Mouse (Mus musculus): ENCODE measurements around the gene Rrh.

Gene Rrh

DNA sequence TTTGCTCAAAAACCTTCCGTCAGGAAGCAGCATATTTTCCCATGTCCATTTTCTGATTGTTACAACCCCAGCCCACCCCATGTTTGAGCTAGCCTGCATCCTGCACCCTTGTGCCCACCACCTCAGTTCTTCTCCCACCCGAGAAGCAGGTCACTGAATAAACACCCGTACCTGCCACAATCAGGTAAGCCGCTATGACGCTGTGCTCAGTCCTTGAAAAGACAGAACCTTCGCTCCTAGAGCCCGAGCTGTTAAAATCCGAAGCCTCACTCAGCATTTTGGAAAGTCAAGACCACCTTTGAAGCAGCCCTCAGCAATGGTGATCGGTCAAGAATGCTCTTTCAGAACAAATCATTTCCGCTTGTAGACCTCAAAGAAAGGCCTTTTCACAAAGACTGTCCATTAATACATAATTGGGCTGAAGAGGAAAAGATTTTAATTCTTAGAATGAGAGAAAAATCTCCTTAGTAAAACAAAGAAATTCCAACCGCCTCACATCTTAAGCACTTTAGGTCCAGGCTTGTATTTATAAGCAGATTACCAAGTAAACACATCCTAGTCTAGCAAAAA lies at the start of gene Rrh:
Gene Rrh, minus strand, starts transcription at position 382 of the 570 bp plus-strand sequence.
- in situ Hi-C loops (cut with MboI, MseI) = no loop called here

DNA sequence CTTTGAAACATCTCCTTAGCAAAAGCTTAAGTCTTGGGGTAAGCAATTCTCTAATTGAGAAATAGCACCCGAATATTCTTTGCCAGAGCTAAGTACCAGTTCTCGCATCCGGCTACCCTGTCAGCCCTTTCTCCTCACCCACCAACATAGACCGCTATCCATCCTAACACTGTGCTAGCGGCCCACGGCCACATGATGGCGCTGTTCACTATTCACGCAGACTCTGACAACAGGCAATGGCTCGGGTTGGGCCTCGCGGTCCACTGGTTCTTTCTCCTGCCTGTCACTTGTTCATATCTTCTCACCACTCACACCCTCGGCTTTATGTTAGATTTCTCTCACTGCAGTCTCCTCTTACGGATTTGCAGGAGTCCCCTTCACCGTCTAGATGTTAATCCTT lies 41.3 kb upstream of the Rrh start:
- in situ Hi-C loops (cut with MboI, MseI) = no loop called here

DNA sequence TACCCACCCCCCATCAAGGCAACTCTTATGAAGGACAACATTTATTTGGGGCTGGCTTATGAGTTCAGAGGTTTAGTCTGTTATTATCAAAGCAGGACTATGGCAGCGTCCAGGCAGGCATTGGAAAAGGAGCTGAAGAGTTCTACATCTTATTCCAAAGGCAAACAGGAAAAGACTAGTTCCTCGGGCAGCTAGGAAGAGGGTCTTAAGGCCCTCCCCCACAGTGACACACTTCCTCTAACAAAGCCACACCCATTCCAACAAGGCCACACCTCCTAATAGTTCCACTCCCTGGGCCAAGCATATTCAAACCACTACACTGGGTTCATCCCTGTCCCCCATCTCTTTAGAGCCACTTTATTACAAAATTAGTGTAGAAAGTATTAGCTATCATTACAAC lies 40.2 kb upstream of the Rrh start:
- in situ Hi-C loops (cut with MboI, MseI) = no loop called here

DNA sequence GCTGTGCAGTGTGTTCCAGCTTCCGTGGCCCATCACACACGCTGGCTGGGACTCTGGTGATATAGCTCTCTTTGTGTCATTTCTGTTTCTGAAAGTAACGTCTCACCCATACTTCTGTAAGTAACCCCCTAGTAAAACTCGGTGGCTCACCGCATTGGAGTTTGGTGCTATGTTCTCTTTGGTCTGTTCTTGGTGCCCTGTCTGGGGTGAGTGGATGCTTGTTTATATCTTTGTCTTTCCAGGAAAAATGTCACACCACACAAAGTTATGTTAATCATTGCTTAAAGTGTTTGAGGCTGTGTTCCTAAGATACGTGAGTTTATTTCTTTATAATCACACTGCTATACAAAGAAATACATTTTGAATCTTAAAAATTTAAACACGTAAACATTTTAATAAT lies 24.5 kb upstream of the Rrh start:
- in situ Hi-C loops (cut with MboI, MseI) = no loop called here

DNA sequence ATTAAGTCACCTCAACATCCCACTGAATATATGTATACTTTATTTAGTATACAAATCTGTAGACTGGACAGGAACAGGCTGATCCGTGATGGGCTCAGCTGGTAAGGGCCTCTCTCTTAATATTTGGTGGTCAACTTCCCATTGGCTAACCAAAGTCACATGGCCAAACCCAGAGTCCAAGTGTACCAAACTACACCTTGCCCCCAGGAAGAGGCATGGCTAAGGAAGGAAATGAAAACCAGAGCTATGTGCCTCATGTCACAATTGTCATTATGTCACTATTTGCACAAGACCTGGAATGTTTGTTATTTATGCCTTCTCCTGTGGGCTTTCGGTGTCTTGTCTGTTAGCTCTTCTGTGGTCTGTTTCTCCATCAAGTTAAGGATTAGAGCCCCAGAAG lies 23.5 kb upstream of the Rrh start:
- in situ Hi-C loops (cut with MboI, MseI) = no loop called here

DNA sequence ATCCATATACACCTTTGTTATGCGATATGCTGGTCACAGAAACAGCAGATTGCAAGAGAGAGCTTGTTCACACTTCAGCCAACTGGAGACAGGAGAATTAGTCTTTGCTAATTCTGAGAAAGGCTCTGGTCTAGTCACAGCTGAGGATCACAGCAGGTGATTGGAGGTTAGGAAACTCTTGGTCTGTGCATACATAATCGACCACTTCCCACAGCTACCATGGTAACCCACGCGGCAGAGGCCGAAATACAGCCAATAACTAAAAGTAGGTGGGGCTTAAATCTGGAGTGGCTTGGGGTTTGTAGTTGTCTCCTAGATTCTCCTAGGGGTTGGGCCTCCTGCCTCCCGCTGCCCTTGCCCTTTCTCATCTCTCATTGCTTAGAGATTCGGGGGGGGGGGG lies 15.6 kb upstream of the Rrh start:
- in situ Hi-C loops (cut with MboI, MseI) = no loop called here

DNA sequence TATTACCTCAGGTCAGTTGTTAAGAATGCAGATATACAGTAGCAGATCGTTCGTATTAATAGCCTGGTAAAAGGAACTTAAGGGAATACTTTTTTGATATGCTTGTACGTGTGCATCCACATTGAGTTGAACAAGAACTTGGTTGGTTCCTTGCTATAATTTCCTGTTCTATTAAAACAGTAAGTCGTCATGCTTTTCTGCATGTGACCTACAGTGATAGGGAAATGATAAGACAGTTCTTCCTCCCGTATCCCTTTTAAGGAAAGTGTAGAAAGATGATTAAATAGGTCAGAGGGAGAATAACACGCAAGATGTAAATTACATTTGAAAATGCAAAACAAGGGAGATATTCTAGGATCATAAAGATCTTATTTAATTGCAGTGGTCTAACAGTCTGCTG lies 14.6 kb upstream of the Rrh start:
- in situ Hi-C loops (cut with MboI, MseI) = no loop called here

DNA sequence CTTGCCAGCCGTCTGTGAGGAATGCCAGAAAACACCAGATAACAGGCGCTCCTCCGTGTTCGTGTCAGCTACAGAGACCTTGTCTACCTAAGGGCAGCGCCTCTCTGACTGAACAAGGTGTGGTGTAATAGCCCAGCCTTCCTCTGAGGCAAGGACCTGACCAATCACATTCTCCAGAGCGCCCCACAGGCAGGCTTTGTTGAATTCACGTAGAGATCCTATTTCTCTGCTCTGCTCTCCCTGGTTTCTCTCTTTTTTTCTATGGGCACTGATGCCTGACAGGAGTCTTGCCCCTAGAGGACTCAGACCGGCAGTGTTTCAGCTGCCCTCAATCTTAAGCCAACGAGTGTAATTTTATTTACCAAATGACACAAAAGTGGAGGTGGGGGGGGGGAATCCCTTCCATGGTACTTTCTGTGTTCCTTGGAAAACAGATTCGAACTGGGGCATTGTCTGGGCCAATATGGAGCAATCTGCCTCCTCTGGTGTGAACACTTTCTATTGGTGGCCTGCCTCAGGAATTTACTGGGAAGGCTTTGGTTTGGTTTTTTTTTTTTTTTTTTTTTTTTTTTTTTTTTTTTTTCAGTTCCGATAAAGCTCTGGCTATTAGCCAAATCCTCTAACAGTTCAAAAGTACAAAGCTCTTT lies 13.8 kb upstream of the Rrh start:
- in situ Hi-C loops (cut with MboI, MseI) = no loop called here

DNA sequence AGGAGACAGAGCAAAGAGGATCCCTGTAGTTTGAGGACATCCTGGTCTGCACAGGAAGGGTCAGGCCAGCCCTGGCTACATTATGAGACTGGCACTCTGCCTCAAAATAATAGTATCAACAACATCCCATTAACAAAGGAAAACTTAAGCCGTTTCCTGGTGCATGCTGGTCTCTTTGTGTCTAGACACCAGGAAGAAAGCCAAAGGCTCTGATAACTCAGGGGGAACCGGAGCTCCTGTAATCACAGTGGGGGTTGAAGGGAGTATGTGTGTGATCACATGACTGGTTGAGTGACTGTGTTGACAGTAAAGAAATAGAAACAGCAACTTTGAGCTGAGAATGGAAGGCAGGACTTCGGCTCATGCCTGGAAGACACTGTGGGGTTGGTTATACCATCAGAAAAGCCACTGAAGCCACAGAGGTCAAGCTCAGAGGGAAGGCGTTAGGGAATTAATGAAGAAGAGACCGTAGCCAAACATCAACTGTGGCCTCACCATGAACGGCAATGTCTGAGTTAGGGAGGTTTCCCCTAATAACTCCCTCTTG lies 13.1 kb upstream of the Rrh start, which contains the start of gene Cfi:
Gene Cfi, plus strand, starts transcription at position 497 of the 547 bp plus-strand sequence.
- in situ Hi-C loops (cut with MboI, MseI) = no loop called here

DNA sequence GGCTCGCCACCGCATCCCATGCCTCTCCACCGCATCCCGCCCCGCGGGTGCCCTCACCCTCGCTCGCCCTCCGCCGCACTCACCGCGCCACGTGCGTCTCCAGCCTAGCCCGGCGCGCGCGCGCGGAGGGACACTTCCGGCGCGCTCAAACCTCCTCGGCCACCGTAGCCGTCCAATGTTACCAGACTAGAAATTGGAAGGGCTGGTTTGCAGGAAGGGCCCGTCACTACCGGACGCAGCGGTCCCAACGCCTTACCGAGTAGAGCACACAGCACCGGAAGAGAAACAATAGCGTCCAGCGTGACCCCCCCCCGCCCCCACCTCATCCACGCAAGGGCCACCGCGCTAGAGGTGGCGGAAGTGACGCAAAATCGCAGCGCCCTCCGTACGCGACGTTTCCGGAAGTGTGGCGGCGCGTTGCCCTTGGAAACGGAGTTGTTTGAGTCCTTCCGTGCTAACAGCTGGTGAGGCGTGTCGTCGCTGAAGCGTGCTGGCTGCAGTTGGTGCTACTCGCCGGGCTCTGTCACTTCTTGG lies 8.7 kb upstream of the Rrh start, which contains the start of gene Gar1:
Gene Gar1, minus strand, starts transcription at position 362 of the 534 bp plus-strand sequence.
- in situ Hi-C loops (cut with MboI, MseI) = no loop called here

DNA sequence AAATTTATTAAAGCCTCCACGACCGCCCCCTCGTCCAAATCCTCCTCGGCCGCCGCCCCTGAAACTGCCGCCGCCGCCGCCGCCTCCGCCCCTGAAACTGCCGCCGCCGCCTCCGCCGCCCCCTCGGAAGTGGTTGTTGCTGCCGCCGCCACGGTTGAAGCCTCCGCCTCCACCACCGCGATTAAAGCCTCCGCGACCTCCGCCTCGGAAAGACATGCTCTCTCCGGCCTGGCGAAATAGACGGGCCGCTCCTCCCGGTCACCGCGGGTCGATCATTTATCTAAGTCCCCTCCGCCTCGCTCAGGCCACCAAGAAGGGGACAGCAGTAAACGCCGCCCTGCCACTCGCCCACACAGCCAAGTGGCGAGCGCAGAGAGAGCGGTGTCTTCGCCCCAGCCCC lies 8.2 kb upstream of the Rrh start:
- in situ Hi-C loops (cut with MboI, MseI) = no loop called here

DNA sequence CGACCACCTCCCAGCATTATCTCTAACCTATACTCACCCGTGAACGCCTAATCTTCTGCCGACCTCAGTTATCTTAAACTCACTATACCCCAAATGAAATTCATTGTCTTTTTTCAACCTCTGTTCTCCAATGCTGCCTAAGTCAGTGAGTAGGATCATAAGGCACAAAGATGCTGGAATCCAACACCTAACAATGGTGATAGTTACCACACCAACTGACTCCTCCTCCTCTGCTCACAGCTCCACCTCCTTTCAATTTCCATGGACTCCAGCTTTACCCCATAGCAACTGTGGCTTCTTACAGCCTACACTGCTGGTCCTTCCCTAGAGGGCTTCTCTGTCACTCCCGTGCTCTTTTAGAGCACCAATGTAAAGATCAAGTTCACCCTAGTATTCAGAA lies 5.3 kb upstream of the Rrh start:
- in situ Hi-C loops (cut with MboI, MseI) = no loop called here

DNA sequence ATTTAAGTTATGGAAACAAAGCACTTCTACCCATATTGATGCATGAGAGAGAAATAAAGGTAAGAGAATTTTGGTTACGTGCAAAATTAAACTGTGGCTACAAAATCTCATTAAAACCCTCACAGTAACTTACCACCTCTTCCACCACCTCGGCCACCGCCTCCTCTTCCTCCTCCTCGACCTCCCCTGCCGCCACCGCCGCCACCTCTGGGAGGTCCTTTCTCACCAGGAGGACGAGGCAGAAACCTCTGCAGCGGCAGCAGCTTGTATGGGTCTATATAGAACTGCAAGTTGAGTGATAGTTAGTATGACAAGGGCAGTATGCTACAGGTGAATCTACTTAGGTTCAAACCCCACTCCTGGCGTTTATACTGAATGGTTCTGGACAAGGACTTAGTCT lies 4.3 kb upstream of the Rrh start:
- in situ Hi-C loops (cut with MboI, MseI) = no loop called here

DNA sequence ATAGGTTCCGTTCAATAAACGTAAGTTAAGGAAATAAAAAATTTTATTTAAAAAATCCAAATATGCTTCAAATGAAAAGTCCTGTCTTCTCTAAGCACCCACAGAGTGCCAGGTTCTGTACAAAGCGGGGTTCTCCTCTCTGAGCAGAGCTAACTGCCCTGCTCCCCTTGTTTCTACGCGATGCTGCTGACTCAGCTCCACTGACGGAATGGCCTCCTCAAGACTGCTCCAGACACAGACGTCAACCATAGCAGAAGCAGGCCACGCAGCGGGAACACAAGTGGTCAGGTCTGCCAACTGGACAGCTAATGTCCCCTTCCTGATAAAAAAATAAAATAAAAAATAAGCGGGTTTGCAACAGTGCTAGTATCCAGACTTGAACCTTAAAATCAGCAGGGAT lies 2.5 kb upstream of the Rrh start:
- in situ Hi-C loops (cut with MboI, MseI) = no loop called here

DNA sequence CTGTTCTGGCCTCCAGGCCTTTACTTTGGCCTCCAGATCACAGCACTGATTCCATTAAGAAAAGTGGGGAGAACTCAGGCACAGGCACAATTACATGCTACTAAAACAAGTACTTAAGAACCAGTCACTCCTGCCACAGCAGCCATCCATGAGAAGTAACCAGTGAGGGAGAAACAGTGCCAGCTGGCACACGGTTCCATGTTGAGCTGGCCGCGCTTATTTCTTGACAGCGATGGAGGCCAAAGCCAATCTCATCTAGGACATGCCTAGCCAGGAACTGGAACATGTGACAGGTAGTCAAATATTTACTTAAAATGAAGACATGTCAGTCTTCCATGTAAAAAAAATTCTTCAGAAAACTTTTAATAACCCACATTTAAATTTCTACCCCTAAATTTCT lies 1.8 kb upstream of the Rrh start:
- in situ Hi-C loops (cut with MboI, MseI) = no loop called here

DNA sequence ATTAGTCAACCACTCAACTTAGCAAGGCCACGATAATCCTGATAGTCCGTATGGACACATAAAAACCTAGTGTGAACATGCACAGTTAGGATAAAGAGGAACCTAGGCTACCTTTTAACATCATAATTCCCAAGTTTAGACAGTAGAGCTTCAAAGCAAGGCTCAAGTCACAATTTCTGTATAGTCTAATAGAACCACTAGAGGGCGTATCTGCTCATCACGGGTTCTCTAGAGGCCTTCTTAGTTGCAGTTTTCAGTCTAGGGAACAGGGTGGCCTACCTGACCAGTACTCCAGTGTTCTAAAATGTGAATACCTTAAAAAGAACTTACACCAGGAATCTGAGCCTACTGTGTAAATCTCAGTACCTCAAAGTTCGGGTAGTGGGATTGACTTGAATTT lies 906 bp upstream of the Rrh start:
- in situ Hi-C loops (cut with MboI, MseI) = no loop called here

DNA sequence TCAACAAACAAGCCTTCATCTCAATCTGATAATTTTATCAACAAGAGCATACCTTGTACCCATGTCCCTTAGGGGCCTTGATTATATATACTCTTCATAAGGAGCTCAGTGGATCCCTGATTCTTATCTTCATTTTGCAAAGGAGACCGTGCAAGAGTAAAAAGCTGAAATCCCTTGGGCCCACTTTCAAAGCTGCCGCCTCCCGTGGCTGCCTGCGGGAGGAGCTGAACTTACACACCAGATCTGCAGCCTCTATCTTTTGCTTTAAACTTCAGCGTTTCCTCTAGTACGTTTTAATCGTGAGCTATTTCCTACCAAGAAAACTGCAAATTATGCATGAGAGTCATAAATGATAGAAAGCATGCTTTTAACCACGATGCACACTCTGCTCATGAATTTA lies 651 bp downstream of the Rrh start:
- in situ Hi-C loops (cut with MboI, MseI) = no loop called here

DNA sequence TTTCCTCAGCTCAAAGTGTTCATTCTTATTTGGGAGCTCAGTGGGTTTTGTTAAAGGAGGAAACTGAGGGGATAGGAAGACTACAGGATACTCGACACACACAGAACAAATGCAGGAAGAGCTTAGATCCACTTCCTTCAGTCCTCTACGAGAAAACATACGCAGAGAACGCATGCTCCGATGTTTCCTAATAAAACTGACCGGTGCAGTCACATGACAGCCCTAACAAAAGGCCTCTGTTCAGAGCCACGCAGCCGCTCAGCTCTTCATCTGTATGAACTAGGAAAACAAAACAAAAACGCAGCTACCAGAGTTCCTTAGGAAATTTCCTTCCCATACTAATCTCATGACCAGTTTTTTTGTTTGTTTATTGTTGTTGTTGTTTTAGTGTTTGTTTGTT lies 1.5 kb downstream of the Rrh start:
- in situ Hi-C loops (cut with MboI, MseI) = no loop called here

DNA sequence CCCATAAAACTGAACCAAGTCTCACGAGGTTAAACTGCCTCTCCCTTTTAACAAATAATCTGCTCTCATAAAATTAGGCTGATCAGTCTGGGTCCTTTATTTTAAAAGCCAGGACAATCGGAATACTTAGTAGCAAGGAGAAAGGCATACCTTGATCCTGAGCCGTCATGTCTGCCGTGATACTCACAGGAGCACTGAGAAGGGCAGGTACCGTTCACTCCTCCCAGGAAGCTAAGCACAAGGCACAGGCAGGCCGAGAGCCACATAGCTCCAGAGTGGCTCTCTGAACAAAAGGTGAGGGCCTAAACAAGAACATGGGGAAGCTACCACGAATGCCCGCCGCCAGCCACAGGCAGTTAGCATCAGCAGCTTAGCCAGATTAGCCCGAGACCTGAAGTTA lies 18.6 kb downstream of the Rrh start, which contains the start of gene Lrit3:
Gene Lrit3, minus strand, starts transcription at position 266 of the 400 bp plus-strand sequence.
- in situ Hi-C loops (cut with MboI, MseI) = no loop called here

DNA sequence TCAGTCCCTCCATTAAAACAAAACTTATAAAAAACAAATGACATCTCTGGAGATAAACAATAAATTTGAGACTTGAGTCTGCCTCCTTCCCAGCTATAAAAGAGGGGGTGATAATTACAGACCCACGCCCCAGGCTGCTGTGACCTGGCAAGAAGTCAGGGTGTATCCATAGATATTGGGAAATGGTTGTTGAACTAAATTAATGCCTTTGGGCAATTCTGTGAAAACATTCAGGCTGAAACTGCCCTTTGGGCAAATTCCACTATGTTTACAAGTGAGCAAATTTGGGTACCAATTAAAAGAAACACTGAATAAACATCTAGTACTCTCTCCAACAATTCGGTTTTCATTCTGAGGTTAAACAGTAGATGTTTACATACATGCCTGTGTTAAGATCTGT lies 23.4 kb downstream of the Rrh start:
- in situ Hi-C loops (cut with MboI, MseI) = no loop called here

DNA sequence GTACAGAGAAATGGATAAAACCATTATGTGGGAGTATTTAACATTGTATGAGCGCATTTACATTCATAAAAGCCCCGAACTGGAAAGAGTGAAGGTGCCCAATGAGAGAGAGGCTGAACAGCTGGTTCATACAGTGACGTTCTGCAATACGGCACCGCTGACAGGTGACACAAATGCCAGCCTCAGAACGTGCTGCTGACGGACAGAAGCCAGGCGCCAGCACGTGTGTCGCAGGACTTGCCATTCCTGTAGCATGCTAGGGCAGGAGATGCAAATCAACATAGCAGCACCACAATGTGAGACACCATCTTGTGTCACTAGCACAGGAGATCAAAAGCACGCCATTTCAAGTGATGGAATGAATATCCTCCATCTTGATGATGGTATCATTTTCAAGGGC lies 23.8 kb downstream of the Rrh start:
- in situ Hi-C loops (cut with MboI, MseI) = no loop called here

DNA sequence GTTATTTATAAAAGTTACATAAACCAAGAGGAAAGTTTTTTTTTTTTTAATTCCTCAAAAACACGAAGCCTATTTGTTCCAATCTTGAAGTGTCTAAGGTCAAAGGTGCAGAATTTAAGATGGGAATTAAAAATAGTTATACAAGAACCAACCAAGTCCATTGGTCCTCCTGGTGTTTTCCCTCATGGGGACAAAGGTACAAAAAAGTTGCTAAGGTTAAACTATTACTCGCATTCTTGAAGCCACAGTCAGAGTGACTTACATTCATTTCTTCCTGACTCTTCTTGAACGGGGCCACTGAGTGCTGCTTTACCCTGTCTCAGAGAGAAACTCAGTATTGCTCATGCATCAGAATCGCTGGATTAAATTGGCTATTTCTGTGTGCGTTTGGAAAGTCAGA lies 25.0 kb downstream of the Rrh start:
- in situ Hi-C loops (cut with MboI, MseI) = no loop called here

DNA sequence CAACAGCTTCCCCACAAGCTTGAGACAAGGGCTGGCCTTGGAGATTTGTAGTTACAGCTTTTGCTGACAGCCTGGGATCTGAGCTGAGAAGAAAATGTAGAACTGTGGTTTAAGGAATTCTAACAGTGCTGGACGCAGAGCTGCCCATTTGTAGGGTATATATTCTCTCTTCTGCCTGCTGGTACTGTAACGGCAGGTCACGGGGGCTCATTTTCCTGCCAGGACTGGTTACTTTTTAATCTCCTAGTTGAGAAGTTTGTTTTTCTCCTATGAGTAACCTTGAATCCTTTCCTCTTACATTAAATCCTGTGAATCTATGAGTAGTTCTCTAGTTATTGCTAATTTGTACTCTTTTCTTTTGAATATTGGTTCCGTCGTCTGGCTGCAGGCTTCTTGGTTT lies 28.6 kb downstream of the Rrh start:
- in situ Hi-C loops (cut with MboI, MseI) = no loop called here

All from T-helper 2 cell (primary cell).